Mouse (Mus musculus) c-Kit-positive CD71-positive TER-119-negative erythroid progenitor cells, embryonic 14.5 days (primary cell): Measurements from ENCODE around the gene Tulp2.
"Not testable (repeated sequence)": the region's sequence is repeated elsewhere in the genome, so short reads cannot be mapped to it uniquely, and the experiment has no call there.

ENCODE experiments used
- DNase-seq: peaks from one replicate; pipeline ENCODE4 v3.0.0-alpha.2; 2013; ENCODE audit warnings: low read depth

Tulp2 gene

DNA sequence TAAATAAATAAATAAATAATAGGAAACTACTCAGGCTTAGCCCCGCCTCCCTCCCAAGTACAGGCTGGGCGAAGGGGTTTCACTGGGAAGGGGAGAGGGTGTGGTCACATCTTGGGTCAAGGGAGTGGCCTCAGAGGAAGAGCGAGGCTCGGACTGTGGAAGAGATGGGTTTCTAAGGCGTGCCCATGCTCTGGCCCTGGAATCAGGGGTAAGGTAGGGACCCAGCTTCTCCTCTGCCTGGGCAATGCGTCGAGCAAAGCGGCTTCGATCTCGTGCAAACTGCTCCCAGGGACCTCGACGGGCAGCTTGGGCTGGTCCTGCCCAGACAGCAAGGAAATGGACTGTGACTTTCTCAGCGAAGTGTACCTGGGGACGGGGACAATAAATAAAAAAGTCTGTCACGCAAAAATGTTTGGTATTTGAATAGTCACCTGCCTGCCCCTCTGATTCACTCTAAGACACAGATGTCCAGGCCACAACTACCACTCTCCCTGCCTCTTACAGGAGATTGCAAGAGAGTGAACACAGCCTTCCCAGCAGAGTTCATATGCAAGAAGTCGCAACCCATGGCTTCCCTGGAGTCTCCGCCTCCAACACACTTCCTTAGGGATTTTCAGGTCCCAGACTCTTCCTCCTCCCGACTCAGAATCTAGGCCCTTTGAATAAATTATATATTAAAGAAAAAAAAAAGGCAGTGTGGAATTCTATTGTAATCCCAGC is 41.4 kb downstream of the Tulp2 start:
- DNase-seq, result no peak

DNA sequence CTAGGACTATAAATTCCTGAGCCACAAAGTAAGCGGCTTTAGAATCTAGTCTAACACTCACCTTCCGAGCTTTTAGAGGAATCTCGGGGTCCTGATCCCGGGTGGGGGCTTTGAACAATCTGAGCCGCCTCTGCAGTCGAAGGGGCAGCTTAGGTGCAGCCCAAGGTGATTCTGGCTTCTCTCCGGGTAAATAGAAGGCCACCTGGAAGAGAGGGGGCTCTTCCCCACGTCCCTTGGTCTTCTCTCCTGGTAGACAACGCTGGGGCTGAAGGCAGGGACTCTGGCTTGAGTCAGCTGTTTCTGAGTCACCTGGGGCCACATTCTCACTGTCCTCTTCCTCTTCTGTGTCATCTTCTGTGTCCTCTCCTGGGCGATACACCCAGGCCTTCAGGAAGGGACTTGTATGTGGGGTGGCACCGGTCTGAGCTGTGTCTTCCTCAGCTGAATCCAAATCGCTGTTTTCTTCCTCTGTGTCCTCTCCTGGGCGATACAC is 42.0 kb downstream of the Tulp2 start:
- no peak for DNase-seq

DNA sequence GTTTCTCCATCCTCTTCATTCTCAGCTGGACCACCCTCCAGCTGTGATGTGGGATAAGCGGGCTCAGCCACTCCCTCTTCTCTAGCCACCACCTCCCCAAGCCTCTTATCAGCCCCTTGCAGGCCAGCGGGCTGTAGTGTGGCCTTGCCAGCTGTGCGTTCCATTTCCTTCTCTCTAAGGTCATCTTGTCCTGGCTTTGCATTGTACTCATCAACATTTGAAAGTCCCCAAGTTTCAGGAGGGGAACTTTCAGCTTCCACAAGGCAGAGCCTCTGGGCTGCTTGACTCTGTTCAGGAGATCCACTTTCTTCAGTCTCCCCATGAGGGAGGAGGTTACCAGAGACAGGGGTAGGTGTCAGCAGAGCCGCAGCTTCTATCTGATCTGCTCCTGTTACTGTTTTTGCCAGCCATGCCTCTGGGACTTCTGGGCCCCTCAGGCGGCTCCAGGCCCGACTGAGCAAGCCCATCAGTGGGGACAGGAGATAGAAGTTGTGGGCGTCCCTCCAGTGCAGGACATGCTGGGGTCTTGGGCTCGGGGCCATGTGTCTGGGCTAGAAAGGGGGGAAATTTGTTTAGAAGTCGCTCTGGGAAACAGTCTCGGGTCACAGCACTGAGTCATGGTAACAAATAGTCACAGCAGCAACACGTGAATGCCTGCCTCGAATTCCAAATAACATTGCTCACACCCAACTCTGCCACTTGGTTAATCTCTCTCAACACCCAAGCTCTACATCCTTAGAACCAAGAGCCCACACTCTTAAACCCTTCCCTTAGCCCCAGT is 43.4 kb downstream of the Tulp2 start:
- DNase-seq, result peak; percentile 92

DNA sequence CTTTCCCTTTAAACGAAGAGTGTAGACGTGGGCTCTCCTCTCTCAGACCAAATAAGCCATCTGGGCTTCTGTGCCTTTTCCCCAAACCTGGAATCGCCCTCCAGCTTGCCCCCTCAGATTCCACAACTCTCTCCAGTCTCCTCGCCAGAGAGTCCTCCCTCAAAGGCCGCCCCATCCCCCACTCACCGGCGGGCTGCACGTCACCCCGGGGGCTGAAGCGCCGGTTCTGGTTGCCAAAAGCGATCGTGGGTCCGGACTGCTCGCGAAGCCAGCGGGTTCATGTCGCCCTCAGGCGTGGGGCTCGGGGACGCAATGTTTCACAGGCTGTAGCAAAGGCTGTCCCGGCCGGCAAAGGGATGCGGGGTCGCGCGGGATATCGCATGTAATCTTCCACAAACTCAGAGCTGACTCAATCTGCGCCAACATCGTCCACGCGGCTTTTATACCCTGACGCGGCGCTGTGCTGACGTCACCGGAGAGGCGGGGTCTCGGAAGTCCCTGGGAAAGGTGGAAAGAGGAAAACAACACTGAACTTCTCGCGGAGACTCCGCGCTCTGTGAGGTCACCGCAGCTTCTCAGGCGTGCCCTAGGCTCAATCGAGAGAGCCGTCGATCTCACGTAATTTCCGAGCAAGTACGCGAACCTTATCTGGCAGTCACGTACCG is 44.3 kb downstream of the Tulp2 start, which contains the start of the genes Ppp1r15a and Plekha4:
Gene Ppp1r15a (minus strand): TSS at position 460 of the 665 bp plus-strand sequence.
Gene Plekha4 (plus strand): TSS at position 522 of the 665 bp plus-strand sequence.
- peak; percentile 96 for DNase-seq

DNA sequence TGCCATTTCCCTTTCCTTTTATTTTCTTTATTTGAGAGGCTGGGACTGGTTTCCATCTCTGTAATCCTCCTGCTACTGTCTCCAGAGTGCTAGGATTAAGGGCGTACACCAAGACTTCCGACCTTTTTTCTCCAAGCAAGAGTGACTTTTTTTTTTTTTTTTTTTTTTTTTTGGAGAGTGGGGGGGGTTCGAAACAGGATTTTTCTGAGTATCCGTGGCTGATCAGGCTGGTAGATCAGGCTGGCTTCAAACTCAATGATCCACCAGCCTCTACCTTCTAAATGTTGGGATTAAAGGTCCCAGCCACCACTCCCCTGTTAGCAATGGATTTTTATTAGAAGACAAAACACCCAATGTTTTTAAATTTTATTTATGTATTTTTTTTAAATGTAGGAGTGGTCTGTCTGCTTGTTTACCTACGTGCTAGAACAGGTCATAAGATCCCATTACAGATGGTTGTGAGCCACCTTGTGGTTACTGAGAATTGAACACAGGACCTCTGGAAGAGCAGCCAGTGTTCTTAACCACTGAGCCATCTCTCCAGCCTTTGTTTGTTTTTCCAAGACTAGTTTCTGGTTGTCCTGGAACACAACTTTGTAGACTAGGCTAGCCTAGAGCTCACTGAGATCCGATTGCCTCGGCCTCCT is 44.9 kb downstream of the Tulp2 start:
- DNase-seq, result peak; percentile 40

DNA sequence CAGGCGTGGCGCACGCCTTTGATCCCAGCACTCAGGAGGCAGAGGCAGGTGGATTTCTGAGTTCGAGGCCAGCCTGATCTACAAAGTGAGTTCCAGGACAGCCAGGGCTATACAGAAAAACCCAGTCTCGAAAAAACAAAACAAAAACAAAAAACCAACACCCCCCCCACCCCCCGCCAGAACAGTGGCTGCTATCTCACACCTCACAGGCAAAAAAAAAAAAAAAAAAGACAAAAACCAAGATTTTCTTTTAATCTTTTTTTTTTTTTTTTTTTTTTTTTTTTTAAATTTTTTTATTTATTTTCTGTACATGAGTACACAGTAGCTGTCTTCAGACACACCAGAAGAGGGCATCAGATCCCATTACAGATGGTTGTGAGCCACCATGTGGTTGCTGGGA is 45.5 kb downstream of the Tulp2 start:
- not testable (repeated sequence) for DNase-seq

DNA sequence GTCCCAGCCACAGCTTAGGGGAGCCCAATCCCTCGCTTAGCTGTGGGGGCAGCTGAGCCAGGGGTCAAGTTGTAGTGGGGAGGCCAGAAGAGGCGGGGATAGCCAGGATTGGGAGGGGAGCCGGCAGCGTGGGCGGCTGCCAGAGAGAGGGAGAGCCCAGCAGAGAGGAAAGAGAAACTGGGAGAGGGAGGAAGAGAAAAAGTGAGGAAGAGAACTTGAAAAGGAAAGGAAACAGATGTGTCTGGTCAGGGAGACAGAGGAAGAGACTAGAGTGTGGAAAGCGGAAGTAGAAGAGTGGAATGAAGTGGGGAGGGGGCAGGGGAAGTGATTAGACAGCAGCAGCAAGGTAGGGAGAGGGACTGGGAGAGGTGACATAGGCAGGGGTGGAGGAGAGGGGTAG is 47.8 kb downstream of the Tulp2 start:
- no peak for DNase-seq

DNA sequence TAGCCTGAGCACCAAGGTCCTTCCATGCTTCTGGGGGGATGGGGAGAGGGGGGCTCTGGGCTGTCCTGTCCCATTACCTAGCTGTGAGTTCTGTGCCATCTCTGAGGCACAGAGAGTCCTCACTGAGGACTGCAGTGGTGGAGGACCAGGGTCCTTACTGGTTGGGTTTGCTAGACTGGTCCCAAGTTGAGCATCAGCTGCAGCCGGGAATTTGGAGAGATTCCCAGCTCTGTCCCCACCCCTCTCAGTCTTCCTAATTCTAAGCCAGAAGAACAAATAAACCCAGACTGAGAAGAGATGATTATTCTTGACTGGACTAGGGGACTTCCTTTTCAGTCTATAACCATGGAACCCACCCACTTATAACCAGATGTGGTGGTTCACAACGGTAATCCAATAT is 49.0 kb downstream of the Tulp2 start:
- DNase-seq, result no peak

DNA sequence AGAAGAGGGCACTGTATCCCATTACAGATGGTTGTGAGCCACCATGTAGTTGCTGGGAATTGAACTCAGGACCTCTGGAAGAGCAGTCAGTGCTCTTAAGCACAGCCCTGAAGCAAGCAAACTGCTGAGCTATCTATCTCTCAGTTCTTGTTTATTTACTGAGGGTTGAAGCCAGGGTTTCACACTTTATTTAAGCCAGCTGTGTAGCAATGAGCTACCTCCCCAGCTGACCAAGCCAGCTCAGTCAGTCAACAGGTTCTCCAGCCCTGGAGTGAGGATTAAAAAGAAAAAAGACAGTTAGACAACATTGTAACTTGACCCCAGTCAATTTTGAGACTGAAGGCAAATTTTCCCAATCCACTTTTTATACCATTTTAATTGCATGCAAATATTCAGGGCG is 54.0 kb downstream of the Tulp2 start:
- DNase-seq, result no peak

DNA sequence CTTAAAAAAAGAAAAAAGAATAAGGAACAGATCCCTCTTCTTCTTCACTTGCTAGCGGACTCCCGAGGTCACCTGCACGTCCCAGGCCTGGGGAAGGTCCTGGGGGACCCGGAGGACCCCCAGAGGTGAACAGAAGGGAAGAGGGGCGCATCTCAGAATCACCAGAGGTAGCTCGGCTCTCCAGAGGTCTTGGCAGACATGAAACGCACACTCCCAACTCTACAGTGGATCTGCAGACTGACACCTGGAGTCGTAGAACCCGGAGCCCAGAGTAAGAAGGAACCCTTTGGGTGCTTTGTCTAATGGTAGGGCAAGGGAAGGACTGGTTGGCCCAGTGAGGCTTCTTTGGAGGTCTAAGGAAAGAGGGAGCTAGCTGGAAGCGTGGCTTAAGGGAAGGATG is 55.9 kb downstream of the Tulp2 start:
- DNase-seq, result no peak

DNA sequence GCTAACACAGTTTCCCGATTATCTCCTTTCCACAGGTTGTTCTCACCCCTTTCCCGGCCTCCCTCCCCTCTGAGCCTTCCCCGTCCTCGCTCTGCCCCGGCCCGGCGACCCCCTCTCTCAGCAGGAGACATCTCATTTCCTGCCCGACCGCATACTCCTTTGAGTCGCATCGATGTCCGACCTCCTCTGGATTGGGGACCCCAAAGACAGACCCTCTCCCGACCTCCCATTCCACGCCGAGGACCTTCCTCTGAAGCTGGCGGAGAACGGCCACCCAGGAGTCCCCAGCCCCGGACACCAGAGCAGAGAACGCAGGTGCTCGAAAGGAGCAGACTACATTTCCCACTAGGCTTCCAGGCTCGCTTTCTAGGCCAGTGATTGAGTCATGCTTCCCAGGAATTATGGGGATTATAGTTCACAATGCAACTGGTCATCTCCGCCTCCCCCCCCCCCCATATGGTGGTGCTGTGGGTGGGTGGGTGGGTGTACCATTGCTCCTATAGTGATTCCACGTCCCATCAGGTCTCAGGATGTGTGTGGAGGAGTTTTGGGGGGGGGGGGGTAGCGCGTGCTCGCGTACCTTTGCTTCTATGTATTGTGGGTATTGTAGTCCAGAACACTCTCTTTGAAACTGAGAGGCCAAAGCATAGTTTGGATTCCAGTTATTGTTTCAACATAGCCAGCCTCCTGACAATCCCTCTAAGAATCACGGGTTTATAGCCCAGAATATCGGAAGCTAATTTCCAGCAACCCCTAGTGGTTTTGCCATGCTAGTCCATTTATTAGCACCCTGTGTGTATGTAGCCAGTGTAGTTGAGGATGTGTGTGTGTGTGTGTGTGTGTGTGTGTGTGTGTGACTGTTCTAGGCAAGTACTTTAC is 56.7 kb downstream of the Tulp2 start:
- no peak for DNase-seq

DNA sequence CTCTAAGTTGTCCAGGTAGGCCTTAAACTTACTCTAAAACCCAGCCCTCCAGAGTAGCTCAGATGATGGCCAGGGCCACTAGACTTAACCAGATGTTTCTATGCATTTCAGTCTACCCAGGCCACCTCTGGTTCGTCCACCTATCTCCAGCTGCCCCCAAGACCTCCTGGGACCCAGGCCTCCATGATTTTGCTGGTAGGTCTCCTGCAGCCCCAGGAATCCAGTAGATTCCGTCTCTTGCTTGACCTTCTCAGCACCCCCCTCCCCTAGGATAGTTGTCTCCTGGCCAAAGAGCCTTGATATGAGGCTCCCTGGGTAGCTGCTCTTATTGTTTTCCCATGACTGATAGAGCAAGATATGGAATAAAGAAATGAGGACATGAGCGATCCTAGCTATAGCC is 57.4 kb downstream of the Tulp2 start:
- no peak for DNase-seq

DNA sequence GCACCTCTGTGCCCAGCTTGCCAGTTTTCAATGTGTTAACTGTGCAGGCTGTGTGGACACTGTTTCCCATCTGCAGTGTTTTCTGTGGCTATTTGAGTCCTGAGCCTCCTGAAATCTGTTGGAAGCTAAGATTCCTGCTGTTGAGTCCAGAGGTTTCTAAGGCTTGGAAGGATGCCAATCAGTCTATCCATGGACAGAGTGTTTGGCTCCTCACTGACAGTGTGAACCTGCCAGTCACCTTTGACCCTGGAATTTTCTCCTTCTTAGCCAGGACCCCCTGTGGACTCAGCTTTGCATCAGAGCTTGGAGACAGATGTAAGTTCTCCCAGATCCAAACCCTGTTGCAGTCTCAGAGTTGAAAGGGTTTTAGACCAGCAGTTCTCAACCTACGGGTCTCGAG is 58.5 kb downstream of the Tulp2 start:
- no peak for DNase-seq

DNA sequence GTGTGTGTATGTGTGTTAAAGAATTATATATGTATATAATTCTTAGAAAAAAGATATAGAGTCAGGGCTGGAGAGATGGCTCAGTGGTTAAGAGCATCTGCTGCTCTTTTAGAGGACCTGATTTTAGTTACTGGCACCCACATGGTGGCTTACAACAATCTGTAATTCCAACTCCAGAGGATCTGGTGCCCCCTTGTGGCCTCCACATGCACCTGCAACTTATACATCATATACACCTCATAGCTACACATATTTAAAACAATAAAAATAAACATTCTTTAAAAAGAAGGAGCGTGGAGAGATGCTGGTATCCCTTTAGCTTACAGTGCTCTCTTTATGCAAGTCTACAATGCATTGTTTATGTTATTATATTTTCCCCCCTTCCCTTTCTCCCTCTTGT is 62.8 kb downstream of the Tulp2 start:
- DNase-seq, result no peak

DNA sequence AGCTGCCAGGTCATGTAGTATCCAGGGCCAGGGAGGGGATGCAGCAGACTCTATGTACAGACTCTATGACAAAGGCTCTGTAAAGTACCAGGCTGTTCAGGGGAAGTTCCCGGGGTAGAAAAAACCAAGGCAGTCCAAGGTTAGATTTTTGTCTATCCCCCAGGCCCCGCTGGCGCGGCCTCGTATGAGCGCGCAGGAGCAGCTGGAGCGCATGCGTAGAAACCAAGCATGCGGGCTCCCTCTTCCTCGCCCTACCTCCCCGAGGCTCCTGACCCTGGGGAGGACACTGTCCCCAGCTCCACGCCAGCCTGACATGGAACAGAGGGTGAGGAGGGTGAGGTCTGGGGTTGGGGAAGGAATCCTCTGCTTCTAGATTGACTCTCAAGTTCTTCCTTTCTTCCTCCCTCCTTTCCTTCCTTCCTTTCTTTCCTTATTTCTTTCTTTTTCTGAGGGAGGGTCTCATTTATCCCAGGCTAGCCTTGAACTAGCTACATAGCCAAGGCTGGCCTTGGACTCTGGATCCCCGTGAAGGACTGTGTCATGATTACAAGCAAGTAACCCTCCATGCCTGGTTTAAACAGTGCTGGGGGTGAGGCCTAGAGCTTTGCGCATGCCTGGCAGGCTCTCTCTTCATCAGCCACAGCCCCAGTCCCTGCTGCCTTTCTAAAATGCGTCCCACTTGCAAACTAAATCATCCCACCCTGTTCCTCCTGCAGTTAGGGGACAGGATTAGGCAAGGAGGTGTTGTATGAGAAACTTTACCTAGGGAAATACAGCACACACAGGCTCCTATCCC is 68.2 kb downstream of the Tulp2 start:
- no peak for DNase-seq

DNA sequence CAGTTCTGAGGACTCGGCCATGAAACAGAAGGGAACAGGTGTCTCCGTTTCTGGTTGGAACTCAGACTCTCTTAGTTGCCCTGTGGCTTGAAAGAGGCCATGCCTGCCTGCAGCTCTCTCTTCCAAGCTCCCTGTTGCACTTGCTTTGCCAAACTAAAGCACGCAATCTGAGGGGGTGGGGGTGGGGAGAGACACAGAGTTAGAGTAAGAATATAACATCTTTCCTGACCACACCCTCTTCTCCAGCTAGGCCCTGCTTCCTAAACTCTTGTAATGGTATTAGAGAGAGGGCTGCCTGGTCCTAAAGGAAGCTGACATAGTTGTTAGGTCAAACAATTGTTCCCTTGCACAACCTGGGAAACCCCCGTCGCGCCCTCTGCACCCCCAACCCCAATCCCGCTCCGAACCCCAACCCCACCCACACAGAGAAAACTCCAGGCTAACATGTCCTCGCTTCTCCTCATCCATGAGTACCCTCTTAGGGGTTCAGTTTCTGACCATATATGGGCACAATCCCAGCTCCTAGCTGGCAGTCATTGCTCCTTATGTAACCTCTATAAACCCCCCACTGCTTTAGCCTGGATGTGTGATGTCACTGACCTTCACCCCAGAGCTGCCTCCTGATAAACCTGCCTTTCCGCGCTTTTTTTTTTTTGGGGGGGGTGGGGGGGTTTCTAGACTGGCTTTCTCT is 69.3 kb downstream of the Tulp2 start:
- DNase-seq, result no peak

DNA sequence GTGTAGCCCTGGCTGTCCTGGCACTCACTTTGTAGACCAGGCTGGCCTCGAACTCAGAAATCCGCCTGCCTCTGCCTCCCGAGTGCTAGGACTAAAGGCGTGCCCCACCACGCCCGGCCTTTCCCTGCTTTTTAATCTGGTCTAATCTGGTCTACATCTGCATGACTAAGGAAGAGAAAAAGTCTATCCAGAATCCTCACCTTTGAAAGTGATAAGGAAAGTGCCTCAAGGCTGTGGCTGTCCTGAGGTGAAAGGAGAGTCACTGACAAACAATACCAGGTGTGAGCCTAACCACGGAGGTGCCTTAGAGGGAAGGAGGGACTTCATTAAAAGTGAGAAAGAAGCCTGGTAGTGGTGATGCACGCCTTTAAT is 69.8 kb downstream of the Tulp2 start:
- no peak for DNase-seq

DNA sequence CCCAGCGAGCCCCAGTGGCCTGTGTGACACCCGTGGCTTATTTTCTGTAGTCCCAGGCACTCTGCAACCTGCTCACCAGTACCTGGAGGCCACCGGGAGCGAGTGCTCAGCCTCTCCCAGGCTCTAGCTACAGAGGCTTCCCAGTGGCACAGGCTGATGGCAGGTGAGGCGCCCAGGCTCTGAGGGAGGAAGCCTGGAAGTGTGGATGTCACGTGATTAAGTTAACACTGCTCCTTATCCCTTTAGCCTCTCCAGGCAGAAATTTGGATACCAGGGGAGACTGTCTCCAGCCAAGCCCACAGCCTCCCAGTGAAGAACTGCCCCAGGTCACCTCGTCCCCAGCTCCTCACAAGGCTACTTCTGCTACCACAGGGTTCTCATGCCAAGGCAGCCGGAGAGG is 71.8 kb downstream of the Tulp2 start:
- no peak for DNase-seq

DNA sequence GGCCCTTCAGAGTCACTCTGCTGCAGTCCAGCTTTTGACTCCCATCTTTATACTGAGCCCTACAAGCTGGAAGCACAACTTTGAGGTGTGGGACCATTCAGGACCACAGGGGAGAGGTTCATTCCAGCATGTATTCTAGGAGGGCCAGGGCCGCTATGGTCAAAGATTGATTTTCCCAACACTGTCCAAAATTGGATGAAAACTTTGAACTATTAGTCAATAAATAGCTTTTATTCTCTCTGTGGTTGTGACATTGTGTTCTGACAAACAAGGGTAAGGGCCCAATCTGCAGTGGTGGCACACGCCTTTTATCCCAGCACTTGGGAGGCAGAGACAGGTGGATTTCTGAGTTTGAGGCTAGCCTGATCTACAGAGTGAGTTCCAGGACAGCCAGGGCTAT is 72.3 kb downstream of the Tulp2 start:
- DNase-seq, result no peak

DNA sequence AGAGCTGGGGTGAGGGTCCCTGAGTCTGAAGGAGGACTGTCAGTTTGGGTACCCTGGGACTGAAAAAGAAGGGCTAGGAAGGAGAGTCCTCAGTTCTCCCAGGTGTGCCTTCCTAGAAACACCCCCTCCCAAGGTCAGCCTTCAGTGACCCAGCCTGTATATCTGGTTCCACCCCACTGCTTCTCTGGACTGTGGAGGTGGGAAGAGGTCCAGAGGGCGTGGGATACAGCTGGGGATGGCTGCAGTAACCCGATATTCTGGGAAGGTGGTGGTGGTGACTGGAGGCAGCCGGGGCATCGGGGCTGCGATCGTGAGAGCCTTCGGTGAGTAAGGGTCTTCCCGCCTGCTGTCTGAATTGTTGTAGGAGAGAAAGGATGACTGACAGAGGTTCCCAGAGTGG is 73.1 kb downstream of the Tulp2 start, which contains the start of gene Hsd17b14:
Gene Hsd17b14 (plus strand): TSS at position 150 of the 400 bp plus-strand sequence.
- no peak for DNase-seq
